Mouse (Mus musculus): ENCODE results near the gene Mapre3. TPM values are rescaled to one million over a fixed set of nuclear protein-coding genes. Genes with fewer than 3 reads are reported as not detected.

Gene Mapre3
- polyA plus RNA-seq, 1 experiment from 2014 or later = 14.0 TPM

Other genes starting within 250 kb of the Mapre3 start
- gene Kcnk3, start 226.5 kb upstream of the Mapre3 start, polyA plus RNA-seq (2015; fragmentation: Nextera tagmentation; extraction: Ambion mirVana) = 8.7 and 12.2 TPM in 2 replicates
- 50.2 and 56.3 TPM in 2 replicates for gene Slc35f6, start 166.7 kb upstream of the Mapre3 start, polyA plus RNA-seq (2015; fragmentation: Nextera tagmentation; extraction: Ambion mirVana)
- 166 and 186 TPM in 2 replicates for gene Cenpa, start 147.9 kb upstream of the Mapre3 start, polyA plus RNA-seq (2015; fragmentation: Nextera tagmentation; extraction: Ambion mirVana)
- 5.7 and 6.1 TPM in 2 replicates for gene Dpysl5, start 103.1 kb upstream of the Mapre3 start, polyA plus RNA-seq (2015; fragmentation: Nextera tagmentation; extraction: Ambion mirVana)
- 76.5 and 81.0 TPM in 2 replicates for gene Tmem214, start 53.4 kb downstream of the Mapre3 start, polyA plus RNA-seq (2015; fragmentation: Nextera tagmentation; extraction: Ambion mirVana)
- gene Agbl5, start 74.1 kb downstream of the Mapre3 start, polyA plus RNA-seq (2015; fragmentation: Nextera tagmentation; extraction: Ambion mirVana) = 13.9 and 16.3 TPM in 2 replicates
- gene Ost4, start 93.1 kb downstream of the Mapre3 start, polyA plus RNA-seq (2015; fragmentation: Nextera tagmentation; extraction: Ambion mirVana) = 459 and 477 TPM in 2 replicates
- 173 and 177 TPM in 2 replicates for gene Emilin1, start 98.8 kb downstream of the Mapre3 start, polyA plus RNA-seq (2015; fragmentation: Nextera tagmentation; extraction: Ambion mirVana)
- 26.9 and 32.5 TPM in 2 replicates for gene Khk, start 106.8 kb downstream of the Mapre3 start, polyA plus RNA-seq (2015; fragmentation: Nextera tagmentation; extraction: Ambion mirVana)
- 67.0 and 88.7 TPM in 2 replicates for gene Cgref1, start 130.9 kb downstream of the Mapre3 start, polyA plus RNA-seq (2015; fragmentation: Nextera tagmentation; extraction: Ambion mirVana)
- gene Preb, start 145.7 kb downstream of the Mapre3 start, polyA plus RNA-seq (2015; fragmentation: Nextera tagmentation; extraction: Ambion mirVana) = 222 and 227 TPM in 2 replicates
- gene Tcf23, start 154.0 kb downstream of the Mapre3 start, polyA plus RNA-seq (2015; fragmentation: Nextera tagmentation; extraction: Ambion mirVana) = 3.3 and 4.2 TPM in 2 replicates
- 180 and 190 TPM in 2 replicates for gene Atraid, start 233.7 kb downstream of the Mapre3 start, polyA plus RNA-seq (2015; fragmentation: Nextera tagmentation; extraction: Ambion mirVana)
- gene Slc5a6, start 234.3 kb downstream of the Mapre3 start, polyA plus RNA-seq (2015; fragmentation: Nextera tagmentation; extraction: Ambion mirVana) = 18.8 TPM in 2 replicates
- 16.8 and 18.2 TPM in 2 replicates for gene Cad, start 240.1 kb downstream of the Mapre3 start, polyA plus RNA-seq (2015; fragmentation: Nextera tagmentation; extraction: Ambion mirVana)